Mouse (Mus musculus) forebrain, embryonic 14.5 days (tissue): ENCODE data around the gene Gm7544. TPM values are rescaled to one million over a fixed set of nuclear protein-coding genes. Genes with fewer than 3 reads are reported as not detected.
A peak's percentile ranks its signal among the peaks of the same experiment; 100 is the strongest.
"Not testable (repeated sequence)": the region's sequence is repeated elsewhere in the genome, so short reads cannot be mapped to it uniquely, and the experiment has no call there.

Experiments used
- ATAC-seq: fragments of 200-750 bp; cut with Nextera tagmentation; 2 replicates; pipeline ENCODE4 v1.8.0; 2017; ENCODE audit warnings: mild to moderate bottlenecking, moderate library complexity
- DNase-seq: peaks from one replicate; pipeline ENCODE4 v3.0.0-alpha.2; 2015; ENCODE audit warnings: low spot score
- H3K27ac ChIP-seq: fragments of 300-500 bp; sonication (generic); 2 replicates; pipeline ENCODE4 v1.5.1; 2014; ENCODE audit warnings: low read depth, mild to moderate bottlenecking, control low read depth, low read length, moderate library complexity
- H3K27me3 ChIP-seq: fragments of 300-500 bp; sonication (generic); replicated peaks from 2 replicates; pipeline ENCODE4 v1.6.1; 2014; ENCODE audit warnings: low read length, control low read depth, mixed read lengths; ENCODE audit not compliant: control insufficient read depth, insufficient read depth
- H3K36me3 ChIP-seq: fragments of 300-500 bp; sonication (generic); 2 replicates; pipeline ENCODE4 v1.6.1; 2014; ENCODE audit warnings: low read length, control low read depth; ENCODE audit not compliant: control insufficient read depth, insufficient read depth
- H3K4me1 ChIP-seq: fragments of 300-500 bp; sonication (generic); 2 replicates; pipeline ENCODE4 v1.6.1; 2014; ENCODE audit warnings: antibody characterized with exemption, low read length, control low read depth; ENCODE audit not compliant: control insufficient read depth, insufficient read depth
- H3K4me2 ChIP-seq: fragments of 300-500 bp; sonication (generic); 2 replicates; pipeline ENCODE4 v1.6.1; 2014; ENCODE audit warnings: mild to moderate bottlenecking, control low read depth, low read length
- H3K4me3 ChIP-seq: fragments of 300-500 bp; sonication (generic); 2 replicates; pipeline ENCODE4 v1.5.1; 2014; ENCODE audit warnings: low read depth, low read length, control low read depth
- H3K9ac ChIP-seq: fragments of 300-500 bp; sonication (generic); 2 replicates; pipeline ENCODE4 v1.6.1; 2014; ENCODE audit warnings: mild to moderate bottlenecking, low read length, control low read depth, moderate library complexity
- H3K9me3 ChIP-seq: fragments of 300-500 bp; sonication (generic); replicated peaks from 2 replicates; pipeline ENCODE4 v1.6.1; 2016; ENCODE audit warnings: low read length, control low read depth, mixed read lengths; ENCODE audit not compliant: control insufficient read depth
- WGBS: fragments of 180-500 bp; shearing (Covaris S2); extraction: QIAGEN DNeasy Blood & Tissue Kit; methylation state at CpG from one replicate; pipeline ENCODE4 v1.1.7; 2014; 5-methylcytosine and 5-hydroxymethylcytosine counted together
- polyA plus RNA-seq: library from polyadenylated mRNA; unstranded; fragments of >200 nt; fragmentation: Nextera tagmentation; extraction: Ambion mirVana; gene quantifications from 2 replicates; pipeline ENCODE4 v1.2.1, GENCODE M21; 2014

Gene Gm7544
- polyA plus RNA-seq, result not detected in 2 replicates

DNA sequence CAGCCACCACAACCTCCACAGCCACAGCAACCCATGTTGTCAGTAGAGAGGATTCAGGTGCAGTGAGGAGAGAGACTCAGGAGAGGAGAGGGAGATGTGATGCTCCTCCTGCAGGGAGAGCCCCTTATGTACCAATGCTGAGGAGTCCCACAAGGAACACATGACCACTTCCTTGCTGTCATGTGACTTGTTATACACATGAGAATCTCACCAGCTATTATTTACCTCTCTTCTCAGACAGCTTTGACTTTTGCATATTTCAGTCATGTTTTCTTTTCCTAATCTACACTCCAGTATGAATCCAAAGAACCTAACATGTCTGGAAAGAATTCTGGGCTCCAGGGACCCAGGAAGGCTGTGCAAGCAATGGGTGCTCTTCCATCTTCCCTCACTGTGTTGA is at the start of gene Gm7544:
Gene Gm7544 (minus strand): TSS at position 101 of the 400 bp plus-strand sequence.
- H3K9me3 ChIP-seq, ATAC-seq, H3K27me3 ChIP-seq, DNase-seq, H3K4me1 ChIP-seq, H3K4me2 ChIP-seq, H3K36me3 ChIP-seq, H3K4me3 ChIP-seq, H3K27ac ChIP-seq, H3K9ac ChIP-seq: not testable (repeated sequence)

DNA sequence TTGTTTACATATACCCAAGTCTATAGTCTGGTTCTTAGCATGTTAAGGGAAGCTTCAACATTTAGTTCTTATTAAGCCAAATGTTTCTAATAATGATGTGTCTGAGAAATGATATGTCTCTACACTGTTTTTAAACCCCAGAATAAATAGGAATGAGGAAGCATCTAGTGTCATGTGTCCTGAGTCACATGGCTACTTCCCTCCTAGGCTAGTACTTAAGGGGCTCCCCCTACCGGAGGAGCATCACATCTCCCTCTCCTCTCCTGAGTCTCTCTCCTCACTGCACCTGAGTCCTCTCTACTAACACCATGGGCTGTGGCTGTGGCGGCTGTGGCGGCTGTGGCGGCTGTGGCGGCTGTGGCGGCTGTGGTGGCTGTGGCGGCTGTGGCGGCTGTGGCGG is 44.5 kb upstream of the Gm7544 start, which contains the start of gene Gm47959:
Gene Gm47959 (plus strand): TSS at position 243 of the 400 bp plus-strand sequence.
- not testable (repeated sequence) for H3K4me3 ChIP-seq, H3K27ac ChIP-seq, H3K4me1 ChIP-seq, DNase-seq, H3K9me3 ChIP-seq, H3K36me3 ChIP-seq, H3K4me2 ChIP-seq, H3K27me3 ChIP-seq, ATAC-seq, H3K9ac ChIP-seq
- 94% methylated on average over 6 of the region's 9 CpGs for WGBS

DNA sequence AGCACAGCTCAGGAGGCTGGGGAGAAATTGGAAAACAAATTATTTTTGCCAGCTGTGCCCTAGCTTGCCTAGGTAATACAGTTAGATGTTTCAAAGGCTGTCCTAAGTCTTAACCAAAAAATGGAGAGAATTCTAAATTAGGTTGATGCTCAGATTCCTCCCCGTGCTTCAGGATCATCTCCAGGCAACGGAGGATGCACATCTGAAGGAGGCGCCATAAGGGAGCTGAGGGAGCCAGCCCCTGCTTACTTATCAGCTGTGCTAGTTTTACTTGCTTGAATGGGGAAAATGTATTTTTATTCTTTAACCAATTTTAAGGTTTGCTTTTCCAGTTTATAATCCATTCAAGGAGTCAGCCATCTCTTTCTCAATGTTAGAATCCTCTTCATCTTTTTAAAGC is 38.1 kb upstream of the Gm7544 start:
- Histone ChIP-seq H3K4me1 (no peaks in the 10 kb centered on the region), H3K27me3 (no peaks in the 10 kb centered on the region), H3K4me2 (no peak overlapping the region), H3K4me3 (no peak overlapping the region), H3K9me3 (no peaks in the 10 kb centered on the region), H3K9ac (no peak overlapping the region), H3K36me3 (no peaks in the 10 kb centered on the region), H3K27ac (no peak overlapping the region)
- WGBS, result 94% methylated on average over 3 of the region's 3 CpGs
- DNase-seq, result no peak
- ATAC-seq, result no peak

DNA sequence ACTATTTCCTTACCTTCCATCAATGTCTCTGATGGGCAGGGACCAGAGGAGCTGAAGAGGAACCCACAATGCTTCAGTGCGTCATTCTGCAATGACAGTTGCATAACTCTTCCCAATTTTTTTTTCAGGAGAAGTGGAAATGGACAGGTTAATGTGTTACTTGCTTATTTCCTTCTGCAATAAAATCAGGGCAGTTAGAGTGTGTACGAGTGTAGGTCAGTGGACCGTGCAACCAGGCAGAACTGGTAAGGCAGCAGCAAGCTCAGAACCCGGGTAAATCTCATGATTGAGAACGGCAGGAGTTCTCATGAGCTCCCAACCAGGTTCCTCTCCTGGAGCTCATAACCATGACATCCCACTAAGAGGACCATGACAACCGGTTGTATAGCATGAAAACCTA is 36.3 kb upstream of the Gm7544 start:
- no peaks in the 10 kb centered on the region for H3K9me3 ChIP-seq
- H3K4me2 ChIP-seq, result no peak overlapping the region
- DNase-seq, result no peak
- no peaks in the 10 kb centered on the region for H3K4me1 ChIP-seq
- no peaks in the 10 kb centered on the region for H3K36me3 ChIP-seq
- no peaks in the 10 kb centered on the region for H3K27me3 ChIP-seq
- WGBS, result 89% methylated on average over 6 of the region's 6 CpGs
- no peak overlapping the region for H3K27ac ChIP-seq
- ATAC-seq, result no peak
- H3K4me3 ChIP-seq, result no peak overlapping the region
- no peak overlapping the region for H3K9ac ChIP-seq

DNA sequence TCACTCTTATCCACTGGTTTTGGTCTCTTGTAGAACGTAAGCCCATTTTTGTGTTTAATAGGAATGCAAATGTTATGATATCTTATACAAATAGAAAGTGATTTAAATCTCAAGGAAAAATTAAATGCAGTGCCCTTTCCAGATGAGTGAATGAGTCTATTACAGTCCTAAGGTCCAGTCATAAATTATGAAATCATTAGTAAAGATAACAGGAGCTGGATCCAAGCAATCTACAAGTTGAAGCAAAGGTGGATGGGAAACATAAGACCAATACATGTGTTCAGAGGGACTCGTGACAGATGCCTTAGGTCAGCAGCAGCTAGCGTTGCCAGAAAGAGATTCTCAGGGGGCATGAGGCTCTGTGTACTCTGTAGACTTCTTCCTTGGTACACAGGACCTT is 35.8 kb upstream of the Gm7544 start:
- H3K27ac ChIP-seq, result no peak overlapping the region
- no peak overlapping the region for H3K4me2 ChIP-seq
- 89% methylated on average over 3 of the region's 3 CpGs for WGBS
- no peak for ATAC-seq
- H3K9me3 ChIP-seq, result no peaks in the 10 kb centered on the region
- H3K4me1 ChIP-seq, result no peaks in the 10 kb centered on the region
- no peak for DNase-seq
- no peaks in the 10 kb centered on the region for H3K36me3 ChIP-seq
- H3K9ac ChIP-seq, result no peak overlapping the region
- H3K27me3 ChIP-seq, result no peaks in the 10 kb centered on the region
- H3K4me3 ChIP-seq, result no peak overlapping the region

DNA sequence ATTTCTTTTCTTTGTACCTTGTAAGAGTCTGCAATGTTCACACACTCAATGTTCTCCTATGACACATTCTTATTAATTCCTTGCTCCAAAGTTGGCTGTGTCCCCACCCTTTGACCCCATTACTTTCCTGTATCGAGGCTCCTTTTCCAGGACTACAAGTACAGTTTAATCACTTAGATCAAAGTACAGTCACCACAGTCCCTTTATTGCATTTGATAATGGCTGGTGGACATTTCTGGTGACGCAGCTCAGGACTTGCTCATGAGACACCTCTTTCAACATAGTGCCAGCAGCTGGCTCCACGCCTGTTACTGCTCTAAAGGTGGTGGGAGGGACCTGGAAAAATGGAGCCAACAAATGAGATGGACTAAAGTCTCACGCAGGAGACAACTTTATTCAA is 35.2 kb upstream of the Gm7544 start:
- H3K27me3 ChIP-seq, result no peaks in the 10 kb centered on the region
- H3K4me1 ChIP-seq, result no peaks in the 10 kb centered on the region
- no peak overlapping the region for H3K27ac ChIP-seq
- ATAC-seq, result no peak
- no peak for DNase-seq
- no peaks in the 10 kb centered on the region for H3K9me3 ChIP-seq
- no peak overlapping the region for H3K4me3 ChIP-seq
- no peak overlapping the region for H3K4me2 ChIP-seq
- no peak overlapping the region for H3K9ac ChIP-seq
- WGBS, result 72% methylated on average over 4 of the region's 4 CpGs
- no peaks in the 10 kb centered on the region for H3K36me3 ChIP-seq

DNA sequence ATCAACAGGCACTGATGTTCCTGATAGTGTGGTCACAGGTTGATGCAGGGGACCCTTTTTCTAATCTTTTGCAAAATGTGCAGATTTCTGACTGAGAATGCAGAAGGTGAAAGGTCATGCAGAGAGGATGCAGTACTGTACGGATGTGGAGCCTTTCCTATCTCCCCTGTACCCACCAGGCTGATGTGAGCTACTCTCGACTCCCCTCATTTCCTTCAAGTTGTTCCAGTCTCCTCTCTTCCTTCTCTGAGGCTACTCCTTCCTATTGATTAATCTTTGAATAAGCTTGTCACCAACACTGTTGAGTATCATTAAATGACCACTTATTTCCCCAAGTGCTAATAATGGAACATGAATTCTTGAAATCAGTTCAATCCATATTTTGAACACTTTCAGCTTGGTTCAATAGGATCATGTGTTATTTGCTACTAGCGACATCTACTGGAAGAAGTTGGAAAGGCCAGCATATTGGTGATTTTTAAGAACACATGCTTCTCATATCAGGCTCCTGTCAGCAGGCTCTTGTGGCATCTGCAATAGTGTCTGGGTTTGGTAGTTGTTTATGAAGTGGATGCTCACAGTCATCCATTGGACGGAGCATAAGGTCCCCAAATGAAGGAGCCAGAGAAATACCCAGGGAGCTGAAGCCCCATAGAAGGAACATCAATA is 31.9 kb upstream of the Gm7544 start:
- 43% methylated on average over 4 of the region's 4 CpGs for WGBS
- H3K27me3 ChIP-seq, result no peaks in the 10 kb centered on the region
- H3K4me3 ChIP-seq, result no peak overlapping the region
- peak; percentile 87 for DNase-seq
- H3K4me2 ChIP-seq, result no peak overlapping the region
- H3K9me3 ChIP-seq, result no peaks in the 10 kb centered on the region
- no peaks in the 10 kb centered on the region for H3K36me3 ChIP-seq
- no peak overlapping the region for H3K27ac ChIP-seq
- no peak overlapping the region for H3K9ac ChIP-seq
- H3K4me1 ChIP-seq, result no peaks in the 10 kb centered on the region
- peak; percentile 67; the same call in 1 of the 2 replicates for ATAC-seq

DNA sequence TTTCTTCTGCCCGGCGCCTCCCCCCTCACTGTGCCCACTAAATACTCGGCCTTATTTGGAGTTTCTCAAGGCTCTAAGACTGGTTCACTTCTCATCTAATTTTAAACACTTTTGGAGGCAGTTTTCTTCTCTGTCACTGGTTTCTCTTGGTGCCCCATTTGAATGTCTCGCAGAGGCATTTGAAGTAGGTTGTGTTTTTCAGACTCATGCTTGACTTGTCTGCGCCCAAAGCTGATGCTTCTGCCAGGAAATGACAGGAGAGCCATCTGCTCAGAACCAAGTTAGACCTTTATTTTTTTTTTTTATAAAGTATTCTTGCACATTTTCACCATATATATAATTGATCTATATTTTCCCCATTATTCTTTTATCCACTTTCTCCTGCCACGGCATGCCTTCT is 30.9 kb upstream of the Gm7544 start:
- ATAC-seq (no peak), DNase-seq (no peak)
- Histone ChIP-seq H3K27ac (no peak overlapping the region), H3K36me3 (no peaks in the 10 kb centered on the region), H3K4me1 (no peaks in the 10 kb centered on the region), H3K4me2 (no peak overlapping the region), H3K9ac (no peak overlapping the region), H3K27me3 (no peaks in the 10 kb centered on the region), H3K9me3 (no peaks in the 10 kb centered on the region), H3K4me3 (no peak overlapping the region)
- 90% methylated on average over 6 of the region's 6 CpGs for WGBS

DNA sequence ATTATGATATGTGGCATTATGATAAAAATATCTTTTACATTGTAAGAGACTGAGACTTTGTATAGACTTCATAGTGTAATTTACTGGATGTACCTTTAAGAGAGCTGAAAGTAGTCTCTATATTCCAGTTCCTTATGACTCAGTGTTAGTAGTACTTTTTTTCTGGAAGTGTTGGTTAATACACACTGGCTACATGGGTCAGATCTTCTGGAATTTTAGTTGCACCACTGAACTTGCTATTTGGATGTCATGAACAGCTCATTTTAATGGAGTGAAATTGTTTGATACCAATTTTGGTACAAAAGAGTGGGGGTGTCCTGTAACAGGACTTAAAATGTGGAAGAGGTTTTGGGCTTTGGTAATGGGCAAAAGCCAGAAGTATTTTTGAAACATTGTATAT is 22.0 kb upstream of the Gm7544 start:
- Histone ChIP-seq H3K4me3 (no peak overlapping the region), H3K9ac (no peak overlapping the region), H3K36me3 (no peaks in the 10 kb centered on the region), H3K27ac (no peak overlapping the region), H3K27me3 (no peaks in the 10 kb centered on the region), H3K4me2 (no peak overlapping the region), H3K4me1 (no peaks in the 10 kb centered on the region), H3K9me3 (no peaks in the 10 kb centered on the region)
- ATAC-seq, result no peak
- no peak for DNase-seq
